15 mouse cellular contexts compared by ENCODE assay signal in the genomic region with DNA sequence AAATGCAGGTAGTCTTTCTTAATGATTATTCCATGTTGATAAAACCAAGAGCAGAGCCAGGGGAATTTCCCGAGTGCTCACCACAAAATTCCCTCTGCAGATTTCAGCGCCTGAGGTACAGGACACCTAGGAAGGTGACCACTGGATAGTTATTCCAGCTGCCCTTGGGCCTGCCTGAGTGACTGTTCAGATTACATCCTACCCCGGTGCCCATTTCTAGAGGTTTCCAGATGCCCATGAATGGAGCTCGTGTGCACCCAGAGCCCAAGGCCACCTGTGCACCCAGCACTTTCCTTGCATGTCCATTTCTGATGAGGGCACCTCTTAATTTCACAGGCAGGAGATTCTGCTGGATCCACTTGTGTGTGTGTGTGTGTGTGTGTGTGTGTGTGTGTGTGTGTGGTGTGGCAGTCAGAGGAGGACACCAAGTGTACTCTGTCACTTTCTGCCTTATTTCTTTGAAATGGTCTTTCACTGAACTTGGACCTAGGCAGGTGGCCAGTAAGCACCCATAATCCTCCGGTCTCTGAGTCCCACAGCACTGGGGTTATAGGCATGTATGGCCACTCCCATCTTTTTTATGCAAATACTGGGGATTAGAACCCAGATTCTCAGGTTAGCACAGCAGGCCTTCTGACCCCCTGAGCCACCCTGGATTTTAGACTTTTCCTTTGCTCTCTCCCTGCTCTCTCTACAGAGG. TPM values are rescaled to one million over a fixed set of nuclear protein-coding genes. Genes with fewer than 3 reads are reported as not detected.
DNase-seq lines count a peak whose midpoint lies in the region; ATAC-seq and TF ChIP-seq lines count a peak whose summit lies in the region.
"Had no signal": no experiment of that assay in that cellular context is flagged by ENCODE, and none has a peak within 500 bp of the region (broad histone marks: within the 10 kb centered on the region; RNA-seq: fewer than 3 reads in every experiment).

No protein-coding gene starts in this region.

- no peak overlapping the region for H3K4me2 ChIP-seq in heart, embryonic 11.5 days
- H3K4me2 ChIP-seq in lung, postnatal 0 days (replicated peaks; ENCODE audit: low read depth, low read length), result 0 out of 2 replicates have a peak overlapping the region, but pooled peaks have one; percentile 0
- no peak overlapping the region for H3K4me2 ChIP-seq in liver, embryonic 11.5 days
- no peak overlapping the region for H3K4me2 ChIP-seq in stomach, postnatal 0 days (replicated peaks; ENCODE audit: low read depth)
- H3K4me2 ChIP-seq: midbrain, embryonic 15.5 days; neural tube, embryonic 12.5 days had no signal

- peak overlapping the region; percentile 54; the same call in 1 of the 2 replicates for H3K27ac ChIP-seq in heart, embryonic 11.5 days (ENCODE audit: low read depth, low read length)
- peak overlapping the region; percentile 81 for H3K27ac ChIP-seq in lung, postnatal 0 days (ENCODE audit: low read length)
- peak overlapping the region; percentile 50; the same call in 1 of the 2 replicates for H3K27ac ChIP-seq in liver, embryonic 11.5 days (ENCODE audit: low read depth, low read length)
- peak overlapping the region; percentile 63; the same call in 1 of the 2 replicates for H3K27ac ChIP-seq in stomach, postnatal 0 days (replicated peaks)
- H3K27ac ChIP-seq: hindbrain, postnatal 0 days; midbrain, embryonic 15.5 days; neural tube, embryonic 12.5 days had no signal

- H3K9ac ChIP-seq in heart, embryonic 11.5 days (ENCODE audit: low read depth, low read length), result peak overlapping the region; percentile 2; the same call in 1 of the 2 replicates
- H3K9ac ChIP-seq in lung, postnatal 0 days (replicated peaks; ENCODE audit: low read depth), result no peak overlapping the region
- H3K9ac ChIP-seq in liver, embryonic 11.5 days (ENCODE audit: low read depth, low read length), result peak overlapping the region; percentile 32; the same call in 1 of the 2 replicates
- H3K9ac ChIP-seq in stomach, postnatal 0 days (ENCODE audit: low read length), result no peak overlapping the region
- H3K9ac ChIP-seq: midbrain, embryonic 15.5 days; neural tube, embryonic 12.5 days had no signal

- 80% methylated on average over 5 of the region's 5 CpGs for WGBS in heart, embryonic 11.5 days (ENCODE audit: insufficient replicate concordance)
- 72% methylated on average over 5 of the region's 5 CpGs for WGBS in lung, postnatal 0 days
- 77% methylated on average over 5 of the region's 5 CpGs for WGBS in liver, embryonic 11.5 days
- 80% methylated on average over 5 of the region's 5 CpGs for WGBS in stomach, postnatal 0 days

- ATAC-seq in heart, embryonic 11.5 days (replicated peaks; ENCODE audit: insufficient number of reproducible peaks, low FRiP score, low TSS enrichment), result no peak
- no peak for ATAC-seq in lung, postnatal 0 days
- no peak for ATAC-seq in liver, embryonic 11.5 days (replicated peaks; ENCODE audit: low FRiP score)
- ATAC-seq in stomach, postnatal 0 days (ENCODE audit: low FRiP score, low TSS enrichment), result no peak
- ATAC-seq in frontal cortex, adult (ENCODE audit: low TSS enrichment), result no peak
- ATAC-seq: activated CD4-positive, CD25-positive, alpha-beta regulatory T cell, adult 4 months; hindbrain, postnatal 0 days; midbrain, embryonic 15.5 days had no signal

- H3K9me3 ChIP-seq in heart, embryonic 11.5 days (replicated peaks; ENCODE audit: control insufficient read depth, low read length), result no peaks in the 10 kb centered on the region
- H3K9me3 ChIP-seq in lung, postnatal 0 days (ENCODE audit: low read length), result no peaks in the 10 kb centered on the region
- H3K9me3 ChIP-seq in liver, embryonic 11.5 days (ENCODE audit: control insufficient read depth, low read length), result no peaks in the 10 kb centered on the region
- H3K9me3 ChIP-seq in stomach, postnatal 0 days (ENCODE audit: control insufficient read depth, low read length), result no peaks in the 10 kb centered on the region
- H3K9me3 ChIP-seq: midbrain, embryonic 15.5 days; neural tube, embryonic 12.5 days had no signal

- no peak for TF ChIP-seq CTCF in lung, postnatal 0 days (IDR thresholded peaks at IDR 0.05)
- no peak for TF ChIP-seq CTCF in stomach, postnatal 0 days (IDR thresholded peaks at IDR 0.05; ENCODE audit: low read depth)

- no peak for DNase-seq in heart, postnatal 14 days
- DNase-seq in lung, postnatal 0 days (ENCODE audit: low spot score), result no peak
- no peak for DNase-seq in lung, postnatal 14 days
- DNase-seq in liver, embryonic 11.5 days (ENCODE audit: low spot score), result no peak
- DNase-seq in stomach, postnatal 0 days (ENCODE audit: low spot score), result no peak
- no peak for DNase-seq in spleen, postnatal 36 days (ENCODE audit: low spot score in 2 of 2)
- DNase-seq: cerebellum, adult 18-20 months; gastrocnemius, postnatal 10 days; thymus, postnatal 25 days had no signal

- H3K4me1 ChIP-seq in heart, embryonic 11.5 days (ENCODE audit: control insufficient read depth, insufficient read depth, low read length), result peaks cover 87% of the 10 kb centered on the region
- H3K4me1 ChIP-seq in lung, postnatal 0 days (ENCODE audit: insufficient read depth, low read depth, low read length), result peaks cover 73% of the 10 kb centered on the region
- H3K4me1 ChIP-seq in liver, embryonic 11.5 days (replicated peaks; ENCODE audit: control insufficient read depth, insufficient read depth, low read length), result peaks cover 79% of the 10 kb centered on the region
- peaks cover 25% of the 10 kb centered on the region for H3K4me1 ChIP-seq in stomach, postnatal 0 days (replicated peaks; ENCODE audit: control insufficient read depth, insufficient read depth)

- H3K4me3 ChIP-seq in heart, embryonic 11.5 days (ENCODE audit: low read depth, low read length), result no peak overlapping the region
- H3K4me3 ChIP-seq in lung, postnatal 0 days (ENCODE audit: low read depth, low read length), result no peak overlapping the region
- no peak overlapping the region for H3K4me3 ChIP-seq in liver, embryonic 11.5 days (ENCODE audit: low read depth, low read length)
- H3K4me3 ChIP-seq in stomach, postnatal 0 days (ENCODE audit: low read depth, low read length), result no peak overlapping the region
- H3K4me3 ChIP-seq: midbrain, embryonic 15.5 days; neural tube, embryonic 12.5 days had no signal

- intact Hi-C loops in heart, postnatal 14 days (cut with DNase I), result no loop called here

- H3K36me3 ChIP-seq in heart, embryonic 11.5 days (ENCODE audit: control insufficient read depth, insufficient read depth, low read length), result no peaks in the 10 kb centered on the region
- no peaks in the 10 kb centered on the region for H3K36me3 ChIP-seq in lung, postnatal 0 days (ENCODE audit: insufficient read depth, low read length)
- no peaks in the 10 kb centered on the region for H3K36me3 ChIP-seq in liver, embryonic 11.5 days (ENCODE audit: control insufficient read depth, insufficient read depth, low read length)
- H3K36me3 ChIP-seq in stomach, postnatal 0 days (ENCODE audit: control insufficient read depth, insufficient read depth, low read length), result no peaks in the 10 kb centered on the region
- H3K36me3 ChIP-seq: midbrain, embryonic 15.5 days; neural tube, embryonic 12.5 days had no signal

- TF ChIP-seq EP300 in lung, postnatal 0 days (IDR thresholded peaks at IDR 0.05), result no peak
- TF ChIP-seq EP300 in stomach, postnatal 0 days (optimal IDR thresholded peaks at IDR 0.05), result no peak

- no peaks in the 10 kb centered on the region for H3K27me3 ChIP-seq in heart, embryonic 11.5 days (ENCODE audit: control insufficient read depth, insufficient read depth, low read length)
- no peaks in the 10 kb centered on the region for H3K27me3 ChIP-seq in lung, postnatal 0 days (replicated peaks; ENCODE audit: insufficient read depth, low read length)
- no peaks in the 10 kb centered on the region for H3K27me3 ChIP-seq in liver, embryonic 11.5 days (replicated peaks; ENCODE audit: control insufficient read depth, insufficient read depth, low read length)
- H3K27me3 ChIP-seq in stomach, postnatal 0 days (ENCODE audit: control insufficient read depth, insufficient read depth, low read length), result no peaks in the 10 kb centered on the region
- H3K27me3 ChIP-seq: midbrain, embryonic 15.5 days; neural tube, embryonic 12.5 days had no signal

RNA-seq across cellular contexts. Expression of a gene that starts 22.9 kb away (rescaled TPM):
- polyA plus RNA-seq in heart, embryonic 11.5 days (2014; fragmentation: Nextera tagmentation; extraction: Ambion mirVana), result 78.8 and 85.1 TPM in 2 replicates
- 1 to 10 TPM; 7.9 to 9.1 TPM for total RNA-seq in heart, postnatal 14 days (2021)
- 57.8 and 69.4 TPM in 2 replicates for polyA plus RNA-seq in lung, postnatal 0 days (2015; fragmentation: Nextera tagmentation; extraction: Ambion mirVana)
- 64.9 and 66.2 TPM in 2 replicates for polyA plus RNA-seq in liver, embryonic 11.5 days (2014; fragmentation: Nextera tagmentation; extraction: Ambion mirVana)
- 43.7 and 43.8 TPM in 2 replicates for polyA plus RNA-seq in stomach, postnatal 0 days (2015; fragmentation: Nextera tagmentation; extraction: Ambion mirVana)

Comparison
In these comparisons a context has a peak if more than half of its experiments do, and no peak if none do; other contexts are left out.
1. H3K9ac ChIP-seq: peak in heart, embryonic 11.5 days (single experiment) and liver, embryonic 11.5 days (single experiment); none in lung, postnatal 0 days (single experiment) and stomach, postnatal 0 days (single experiment).
2. Peak in every context shown above with its lines, with median percentiles within 50 percentile points of each other: H3K27ac ChIP-seq.